Mouse (Mus musculus) hindbrain, embryonic 13.5 days (tissue): ENCODE results near the gene Gpank1. TPM values are rescaled to one million over a fixed set of nuclear protein-coding genes. Genes with fewer than 3 reads are reported as not detected.

ENCODE experiments used
- ATAC-seq: fragments of 200-750 bp; cut with Nextera tagmentation; 2 replicates; pipeline ENCODE4 v1.8.0; 2017; ENCODE audit warnings: moderate TSS enrichment; ENCODE audit not compliant: low FRiP score
- H3K27ac ChIP-seq: fragments of 300-500 bp; sonication (generic); 2 replicates; pipeline ENCODE4 v1.5.1; 2015; ENCODE audit warnings: inconsistent platforms, mild to moderate bottlenecking, moderate library complexity
- H3K27me3 ChIP-seq: fragments of 300-500 bp; sonication (generic); 2 replicates; pipeline ENCODE4 v1.6.1; 2015; ENCODE audit warnings: mild to moderate bottlenecking, inconsistent platforms
- H3K36me3 ChIP-seq: fragments of 300-500 bp; sonication (generic); 2 replicates; pipeline ENCODE4 v1.6.1; 2015; ENCODE audit warnings: mild to moderate bottlenecking, inconsistent platforms
- H3K4me1 ChIP-seq: fragments of 300-500 bp; sonication (generic); replicated peaks from 2 replicates; pipeline ENCODE4 v1.6.1; 2015; ENCODE audit warnings: inconsistent platforms
- H3K4me2 ChIP-seq: fragments of 300-500 bp; sonication (generic); 2 replicates; pipeline ENCODE4 v1.6.1; 2015; ENCODE audit warnings: inconsistent platforms, mild to moderate bottlenecking, moderate library complexity
- H3K4me3 ChIP-seq: fragments of 300-500 bp; sonication (generic); 2 replicates; pipeline ENCODE4 v1.5.1; 2015; ENCODE audit warnings: mild to moderate bottlenecking, inconsistent platforms
- H3K9ac ChIP-seq: fragments of 300-500 bp; sonication (generic); 2 replicates; pipeline ENCODE4 v1.6.1; 2015; ENCODE audit warnings: mild to moderate bottlenecking, inconsistent platforms
- H3K9me3 ChIP-seq: fragments of 300-500 bp; sonication (generic); 2 replicates; pipeline ENCODE4 v1.6.1; 2016; ENCODE audit warnings: inconsistent platforms
- WGBS: fragments of 180-500 bp; shearing (Covaris S2); methylation state at CpG from one replicate; pipeline ENCODE4 v1.1.7; 2015; 5-methylcytosine and 5-hydroxymethylcytosine counted together
- polyA plus RNA-seq: library from polyadenylated mRNA; unstranded; fragments of >200 nt; fragmentation: Nextera tagmentation; extraction: Ambion mirVana; gene quantifications from 2 replicates; pipeline ENCODE4 v1.2.1, GENCODE M21; 2015

The Gpank1 gene
- polyA plus RNA-seq, 1 experiment from 2014 or later: 21.6 TPM

- Histone ChIP-seq H3K9me3 (no peaks in the 10 kb centered on the region), H3K27ac (no peak overlapping the region), H3K36me3 (peaks cover 23% of the 10 kb centered on the region), H3K27me3 (no peaks in the 10 kb centered on the region), H3K4me1 (peaks cover 46% of the 10 kb centered on the region), H3K4me2 (peak overlapping the region; percentile 77; the same call in 1 of the 2 replicates), H3K4me3 (peak overlapping the region; percentile 57; the same call in 1 of the 2 replicates), H3K9ac (peak overlapping the region; percentile 84; the same call in 1 of the 2 replicates)
- ATAC-seq: no peak
- 96% methylated on average over 1 of the region's 1 CpGs for WGBS
These were observed 3.8 kb downstream of the Gpank1 start for GRCm38 (mm10) chr17:35125081-35125480.

- WGBS: 34% methylated on average over 6 of the region's 6 CpGs
- peak overlapping the region; percentile 80; the same call in 1 of the 2 replicates for H3K27ac ChIP-seq
These were observed 4.3 kb downstream of the Gpank1 start for GRCm38 (mm10) chr17:35125578-35125977.

GRCm38 (mm10) chr17:35126206-35126611 lies 5.0 kb downstream of the Gpank1 start, which contains the start of gene D17H6S53E:
D17H6S53E (plus strand) TSS chr17:35126373.
- Histone ChIP-seq H3K9me3 (no peaks in the 10 kb centered on the region), H3K9ac (peak within 1 kb of the TSS; percentile 84), H3K4me2 (peak within 1 kb of the TSS; percentile 77), H3K4me3 (peak within 1 kb of the TSS; percentile 57), H3K36me3 (peaks cover 28% of the 10 kb centered on the region), H3K27ac (peak within 1 kb of the TSS; percentile 80), H3K4me1 (peaks cover 40% of the 10 kb centered on the region), H3K27me3 (no peaks in the 10 kb centered on the region)
- under 1% methylated on average over 36 of the region's 36 CpGs for WGBS
- ATAC-seq: peak; percentile 12

More at GRCm38 (mm10) chr17:35125578-35125977, 4.3 kb downstream of the Gpank1 start:
- H3K4me1 ChIP-seq: peaks cover 42% of the 10 kb centered on the region
- peak overlapping the region; percentile 84 for H3K9ac ChIP-seq
- H3K9me3 ChIP-seq: no peaks in the 10 kb centered on the region
- no peak for ATAC-seq
- peak overlapping the region; percentile 77 for H3K4me2 ChIP-seq
- no peaks in the 10 kb centered on the region for H3K27me3 ChIP-seq
- H3K36me3 ChIP-seq: peaks cover 28% of the 10 kb centered on the region
- peak overlapping the region; percentile 57 for H3K4me3 ChIP-seq

- no peaks in the 10 kb centered on the region for H3K9me3 ChIP-seq
- peaks cover 40% of the 10 kb centered on the region for H3K4me1 ChIP-seq
- H3K9ac ChIP-seq: peak overlapping the region; percentile 84
- peak overlapping the region; percentile 77 for H3K4me2 ChIP-seq
- peak overlapping the region; percentile 57 for H3K4me3 ChIP-seq
- peaks cover 28% of the 10 kb centered on the region for H3K36me3 ChIP-seq
- no peaks in the 10 kb centered on the region for H3K27me3 ChIP-seq
- ATAC-seq: no peak
- H3K27ac ChIP-seq: no peak overlapping the region
- WGBS: 74% methylated on average over 13 of the region's 13 CpGs
These were observed 5.8 kb downstream of the Gpank1 start for GRCm38 (mm10) chr17:35127017-35127416.

GRCm38 (mm10) chr17:35128996-35129395 lies 7.7 kb downstream of the Gpank1 start:
- no peak overlapping the region for H3K4me3 ChIP-seq
- H3K27ac ChIP-seq: no peak overlapping the region
- no peaks in the 10 kb centered on the region for H3K27me3 ChIP-seq
- peaks cover 23% of the 10 kb centered on the region for H3K36me3 ChIP-seq
- no peak for ATAC-seq
- H3K9me3 ChIP-seq: no peaks in the 10 kb centered on the region
- WGBS: 67% methylated on average over 11 of the region's 11 CpGs
- H3K4me2 ChIP-seq: no peak overlapping the region
- H3K4me1 ChIP-seq: peaks cover 32% of the 10 kb centered on the region
- no peak overlapping the region for H3K9ac ChIP-seq

GRCm38 (mm10) chr17:35131038-35131437 lies 9.8 kb downstream of the Gpank1 start:
- peaks cover 24% of the 10 kb centered on the region for H3K4me1 ChIP-seq
- H3K27ac ChIP-seq: no peak overlapping the region
- no peaks in the 10 kb centered on the region for H3K27me3 ChIP-seq
- H3K36me3 ChIP-seq: peaks cover 12% of the 10 kb centered on the region
- H3K4me3 ChIP-seq: no peak overlapping the region
- no peak overlapping the region for H3K4me2 ChIP-seq
- 91% methylated on average over 8 of the region's 8 CpGs for WGBS
- no peaks in the 10 kb centered on the region for H3K9me3 ChIP-seq
- H3K9ac ChIP-seq: peak overlapping the region; percentile 36; the same call in 1 of the 2 replicates
- ATAC-seq: no peak

- Histone ChIP-seq H3K4me3 (no peak within 1 kb of the TSS), H3K27me3 (no peaks in the 10 kb centered on the region), H3K27ac (no peak within 1 kb of the TSS), H3K9me3 (no peaks in the 10 kb centered on the region), H3K36me3 (peaks cover 12% of the 10 kb centered on the region), H3K9ac (peak within 1 kb of the TSS; percentile 36; the same call in 1 of the 2 replicates), H3K4me2 (no peak within 1 kb of the TSS), H3K4me1 (peaks cover 24% of the 10 kb centered on the region)
- 78% methylated on average over 15 of the region's 15 CpGs for WGBS
- ATAC-seq: no peak
These were observed 10.4 kb downstream of the Gpank1 start, which contains the start of gene Apom for GRCm38 (mm10) chr17:35131500-35132173. Apom (minus strand) TSS chr17:35132050.

- WGBS: 78% methylated on average over 3 of the region's 3 CpGs
- ATAC-seq: no peak
These were observed 10.9 kb downstream of the Gpank1 start for GRCm38 (mm10) chr17:35132174-35132560.

GRCm38 (mm10) chr17:35133517-35133916 lies 12.3 kb downstream of the Gpank1 start:
- H3K4me3 ChIP-seq: no peak overlapping the region
- H3K4me1 ChIP-seq: peaks cover 26% of the 10 kb centered on the region
- H3K9ac ChIP-seq: no peak overlapping the region
- H3K9me3 ChIP-seq: no peaks in the 10 kb centered on the region
- WGBS: 95% methylated on average over 7 of the region's 7 CpGs
- no peak for ATAC-seq
- H3K4me2 ChIP-seq: no peak overlapping the region
- H3K36me3 ChIP-seq: peaks cover 13% of the 10 kb centered on the region
- H3K27ac ChIP-seq: no peak overlapping the region
- no peaks in the 10 kb centered on the region for H3K27me3 ChIP-seq

More at GRCm38 (mm10) chr17:35132174-35132560, 10.9 kb downstream of the Gpank1 start:
- Histone ChIP-seq H3K4me1 (peaks cover 24% of the 10 kb centered on the region), H3K9ac (no peak overlapping the region), H3K4me2 (no peak overlapping the region), H3K9me3 (no peaks in the 10 kb centered on the region), H3K27me3 (no peaks in the 10 kb centered on the region), H3K36me3 (peaks cover 12% of the 10 kb centered on the region), H3K27ac (no peak overlapping the region), H3K4me3 (no peak overlapping the region)

GRCm38 (mm10) chr17:35134801-35135590 lies 13.7 kb downstream of the Gpank1 start, which contains the start of gene Bag6:
Bag6 (plus strand) TSS chr17:35135178.
- Histone ChIP-seq H3K9ac (peak within 1 kb of the TSS; percentile 87), H3K4me3 (peak within 1 kb of the TSS; percentile 74), H3K4me1 (peaks cover 34% of the 10 kb centered on the region), H3K27me3 (no peaks in the 10 kb centered on the region), H3K9me3 (no peaks in the 10 kb centered on the region), H3K27ac (peak within 1 kb of the TSS; percentile 95), H3K4me2 (peak within 1 kb of the TSS; percentile 97), H3K36me3 (peaks cover 24% of the 10 kb centered on the region)
- ATAC-seq: peak; percentile 95
- WGBS: under 1% methylated on average over 66 of the region's 66 CpGs

- 1% methylated on average over 43 of the region's 43 CpGs for WGBS
- Histone ChIP-seq H3K9ac (peak overlapping the region; percentile 87), H3K27ac (peak overlapping the region; percentile 95), H3K36me3 (peaks cover 26% of the 10 kb centered on the region), H3K27me3 (no peaks in the 10 kb centered on the region), H3K4me1 (peaks cover 34% of the 10 kb centered on the region), H3K9me3 (no peaks in the 10 kb centered on the region), H3K4me3 (peak overlapping the region; percentile 74), H3K4me2 (peak overlapping the region; percentile 97)
- ATAC-seq: peak; percentile 77
These were observed 14.5 kb downstream of the Gpank1 start for GRCm38 (mm10) chr17:35135591-35136320.
